Mouse (Mus musculus) hindbrain, embryonic 16.5 days (tissue): ENCODE measurements around the gene Inpp5e. TPM values are rescaled to one million over a fixed set of nuclear protein-coding genes. Genes with fewer than 3 reads are reported as not detected.
A peak's percentile ranks its signal among the peaks of the same experiment; 100 is the strongest.

ENCODE experiments used
- ATAC-seq: fragments of 200-750 bp; cut with Nextera tagmentation; 2 replicates; pipeline ENCODE4 v1.8.0; 2017; ENCODE audit warnings: moderate TSS enrichment, moderate library complexity
- H3K27ac ChIP-seq: fragments of 300-500 bp; sonication (generic); 2 replicates; pipeline ENCODE4 v1.5.1; 2014; ENCODE audit warnings: low read depth, mild to moderate bottlenecking, control low read depth, low read length, moderate library complexity
- H3K27me3 ChIP-seq: fragments of 300-500 bp; sonication (generic); replicated peaks from 2 replicates; pipeline ENCODE4 v1.6.1; 2014; ENCODE audit warnings: low read length; ENCODE audit not compliant: control insufficient read depth, insufficient read depth
- H3K36me3 ChIP-seq: fragments of 300-500 bp; sonication (generic); 2 replicates; pipeline ENCODE4 v1.6.1; 2014; ENCODE audit warnings: mild to moderate bottlenecking, low read length, moderate library complexity, mixed read lengths; ENCODE audit not compliant: control insufficient read depth, insufficient read depth
- H3K4me1 ChIP-seq: fragments of 300-500 bp; sonication (generic); 2 replicates; pipeline ENCODE4 v1.6.1; 2014; ENCODE audit warnings: low read depth, low read length; ENCODE audit not compliant: control insufficient read depth, insufficient read depth
- H3K4me2 ChIP-seq: fragments of 300-500 bp; sonication (generic); 2 replicates; pipeline ENCODE4 v1.6.1; 2014; ENCODE audit warnings: mild to moderate bottlenecking, low read length, control low read depth, moderate library complexity
- H3K4me3 ChIP-seq: fragments of 300-500 bp; sonication (generic); 2 replicates; pipeline ENCODE4 v1.5.1; 2014; ENCODE audit warnings: mild to moderate bottlenecking, low read length, control low read depth, moderate library complexity
- H3K9ac ChIP-seq: fragments of 300-500 bp; sonication (generic); 2 replicates; pipeline ENCODE4 v1.6.1; 2014; ENCODE audit warnings: low read depth, mild to moderate bottlenecking, control low read depth, low read length, moderate library complexity
- H3K9me3 ChIP-seq: fragments of 300-500 bp; sonication (generic); 2 replicates; pipeline ENCODE4 v1.6.1; 2014; ENCODE audit warnings: mild to moderate bottlenecking, low read length, moderate library complexity; ENCODE audit not compliant: control insufficient read depth
- WGBS: fragments of 180-500 bp; shearing (Covaris S2); extraction: QIAGEN DNeasy Blood & Tissue Kit; methylation state at CpG from one replicate; pipeline ENCODE4 v1.1.7; 2014; 5-methylcytosine and 5-hydroxymethylcytosine counted together
- polyA plus RNA-seq: library from polyadenylated mRNA; unstranded; fragments of >200 nt; fragmentation: Nextera tagmentation; extraction: Ambion mirVana; gene quantifications from 2 replicates; pipeline ENCODE4 v1.2.1, GENCODE M21; 2015

Inpp5e gene
- 24.9 and 25.6 TPM in 2 replicates for polyA plus RNA-seq

DNA sequence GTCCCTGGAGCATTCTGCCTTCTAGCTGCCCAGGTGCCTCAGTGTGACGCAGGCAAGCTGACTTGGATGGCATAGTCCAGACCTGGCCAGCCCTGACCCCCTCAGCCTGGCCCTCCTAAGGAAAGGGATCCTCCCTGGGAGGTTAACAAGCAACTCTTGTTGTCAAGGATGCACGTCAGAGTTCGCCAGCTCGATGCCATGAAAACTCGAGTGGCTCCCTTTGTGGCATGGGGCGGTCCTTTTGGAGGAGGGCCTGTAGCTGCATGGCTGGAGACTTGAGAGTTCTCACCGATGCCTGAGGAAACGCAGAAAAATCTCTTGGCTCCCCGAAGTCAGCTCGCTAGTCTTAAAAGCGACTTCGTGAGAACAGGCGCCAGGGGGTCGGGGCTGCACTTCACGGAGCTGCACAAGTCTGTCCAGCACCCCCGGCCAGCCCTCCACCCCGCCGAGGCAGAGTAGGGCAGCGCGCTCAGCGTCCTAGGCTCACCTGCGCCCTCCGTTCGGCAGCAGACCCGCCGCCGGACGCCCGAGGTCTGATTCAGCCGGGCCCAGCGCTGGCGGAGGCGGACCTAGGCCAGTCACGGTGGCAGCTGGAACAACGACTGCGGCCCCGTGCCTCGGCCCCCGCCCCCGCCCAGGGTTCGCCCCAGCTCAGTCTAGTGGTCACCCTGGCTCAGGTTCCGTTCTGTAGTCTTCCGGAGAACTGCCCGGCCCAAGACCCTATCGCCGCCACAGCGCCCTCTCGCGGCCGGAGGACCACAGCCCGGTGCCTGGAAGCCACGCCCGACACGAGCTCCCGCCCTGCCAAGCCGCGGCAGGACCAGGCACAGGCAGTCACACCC lies at the start of gene Inpp5e:
TSS of gene Inpp5e (minus strand) at position 689 of the 842 bp plus-strand sequence.
- peak; percentile 95 for ATAC-seq
- Histone ChIP-seq H3K27ac (peak within 1 kb of the TSS; percentile 84), H3K36me3 (peaks cover 21% of the 10 kb centered on the region), H3K9ac (peak within 1 kb of the TSS; percentile 97), H3K9me3 (no peaks in the 10 kb centered on the region), H3K4me2 (peak within 1 kb of the TSS; percentile 98), H3K4me1 (peaks cover 44% of the 10 kb centered on the region), H3K27me3 (no peaks in the 10 kb centered on the region), H3K4me3 (peak within 1 kb of the TSS; percentile 92)
- WGBS = 1% methylated on average over 45 of the region's 57 CpGs

DNA sequence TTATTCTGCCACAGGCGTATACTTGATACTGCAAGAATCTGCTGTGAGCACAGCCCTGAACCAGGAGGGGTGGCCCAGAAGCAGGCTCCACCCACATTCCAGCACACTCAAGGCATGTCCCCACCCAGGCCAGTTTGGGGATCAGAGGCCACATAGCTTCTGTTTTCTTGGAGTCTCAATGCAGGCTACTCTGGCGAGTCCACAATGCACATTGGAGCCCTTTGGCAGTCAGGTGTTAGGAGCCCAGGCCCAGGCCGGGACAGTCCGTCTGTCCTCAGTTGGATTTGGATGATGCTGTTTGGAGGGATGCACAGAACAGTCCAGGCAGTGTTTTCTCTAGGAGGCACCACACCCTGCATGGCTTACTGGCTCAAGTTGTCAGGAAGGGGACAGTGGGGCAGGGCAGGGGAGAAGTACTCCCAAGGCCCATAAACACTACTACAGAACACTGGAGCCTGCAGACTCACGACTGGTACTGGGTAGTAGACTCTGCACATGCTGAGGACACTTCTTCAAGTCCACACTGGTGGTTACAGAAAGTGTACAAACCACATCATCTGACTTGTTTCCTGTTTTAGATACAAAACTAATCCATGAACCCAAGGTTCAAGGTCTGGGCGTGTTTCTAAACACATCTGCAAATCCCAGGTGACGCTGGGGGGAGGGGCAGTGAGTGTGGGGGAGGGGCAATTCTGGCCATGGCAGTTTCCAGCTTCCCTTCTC lies 49.6 kb upstream of the Inpp5e start:
- H3K36me3 ChIP-seq = 0 out of 2 replicates have a peak, but pooled peaks cover 11% of the 10 kb centered on the region
- H3K4me1 ChIP-seq = peaks cover 3% of the 10 kb centered on the region; the same call in 1 of the 2 replicates
- H3K4me3 ChIP-seq = no peak overlapping the region
- no peak overlapping the region for H3K4me2 ChIP-seq
- H3K27ac ChIP-seq = no peak overlapping the region
- no peaks in the 10 kb centered on the region for H3K27me3 ChIP-seq
- 43% methylated on average over 7 of the region's 7 CpGs for WGBS
- no peak overlapping the region for H3K9ac ChIP-seq
- no peaks in the 10 kb centered on the region for H3K9me3 ChIP-seq
- ATAC-seq = no peak

DNA sequence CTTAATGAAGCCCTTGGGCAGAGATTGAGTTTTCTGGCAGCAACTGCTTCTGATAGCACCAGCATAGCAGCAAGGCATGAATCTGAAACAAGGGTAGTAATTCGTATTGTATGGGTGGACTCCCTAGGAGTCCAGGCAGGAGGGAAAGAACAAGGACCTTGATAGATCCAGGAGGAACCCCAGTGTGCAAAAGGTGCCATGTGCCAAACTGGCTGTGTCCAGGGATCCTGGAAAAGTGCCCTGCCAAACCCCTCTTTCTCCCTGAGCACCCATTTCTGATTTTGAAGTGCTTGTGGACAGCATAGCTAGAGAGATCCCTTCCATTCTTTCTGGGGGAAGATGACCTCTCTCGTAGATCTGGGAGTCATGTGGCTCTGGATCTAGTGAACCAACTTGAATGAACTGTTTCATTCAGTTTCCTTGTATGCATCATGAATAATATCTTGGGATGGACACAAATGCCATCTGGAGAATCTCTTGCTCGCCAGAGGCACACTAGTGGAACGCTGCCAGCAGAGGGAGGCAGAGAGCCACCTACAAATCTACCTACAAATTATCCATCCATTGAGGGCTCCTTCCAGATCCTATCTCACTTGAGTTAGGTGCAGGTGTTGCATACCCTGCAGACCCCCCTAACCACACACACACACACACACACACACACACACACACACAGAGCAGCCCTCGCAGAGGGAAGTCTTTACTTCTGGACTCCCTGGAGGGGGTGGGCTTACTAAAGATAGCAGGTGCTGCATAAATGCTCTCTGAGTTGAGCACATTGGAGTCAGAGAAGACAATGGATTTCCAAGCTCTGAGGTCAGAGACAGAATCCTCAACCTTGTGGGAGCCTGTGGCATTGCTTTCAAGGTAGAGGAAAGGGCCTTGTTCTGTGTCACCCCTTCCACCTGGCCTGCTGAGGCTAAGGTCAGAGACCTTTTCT lies 40.4 kb upstream of the Inpp5e start:
- 22% methylated on average over 5 of the region's 5 CpGs for WGBS
- Histone ChIP-seq H3K9ac (no peak overlapping the region; the same call in 1 of the 2 replicates), H3K27ac (no peak overlapping the region)

DNA sequence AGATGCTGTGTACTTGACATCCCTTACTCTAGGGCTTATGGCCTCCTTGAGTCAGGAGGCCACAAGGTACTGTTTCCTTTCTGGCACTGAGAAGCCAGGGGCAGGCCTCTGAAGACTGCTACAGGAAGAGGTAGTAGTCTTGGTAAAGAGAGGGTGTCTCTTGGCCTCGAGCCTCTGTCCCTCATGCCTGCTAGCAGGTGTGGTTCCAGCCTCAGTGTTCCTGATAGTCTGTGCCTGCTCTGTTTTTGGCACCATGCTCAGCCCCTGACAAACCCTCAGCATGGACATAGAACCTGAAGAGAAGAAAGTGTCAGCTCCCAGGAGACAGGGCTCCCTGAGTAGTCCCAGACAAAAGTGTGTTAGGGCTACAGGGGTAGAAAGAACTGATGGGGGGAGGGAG lies 38.4 kb upstream of the Inpp5e start:
- ATAC-seq = no peak
- no peak overlapping the region for H3K9ac ChIP-seq
- 76% methylated on average over 1 of the region's 1 CpGs for WGBS
- no peaks in the 10 kb centered on the region for H3K36me3 ChIP-seq
- H3K4me3 ChIP-seq = no peak overlapping the region
- no peaks in the 10 kb centered on the region for H3K9me3 ChIP-seq
- H3K27me3 ChIP-seq = no peaks in the 10 kb centered on the region
- H3K4me2 ChIP-seq = no peak overlapping the region
- H3K27ac ChIP-seq = no peak overlapping the region
- H3K4me1 ChIP-seq = peaks cover 36% of the 10 kb centered on the region

More for the DNA sequence above, 40.4 kb upstream of the Inpp5e start:
- Histone ChIP-seq H3K4me2 (no peak overlapping the region), H3K36me3 (no peaks in the 10 kb centered on the region), H3K4me3 (no peak overlapping the region), H3K27me3 (no peaks in the 10 kb centered on the region), H3K9me3 (no peaks in the 10 kb centered on the region), H3K4me1 (peaks cover 20% of the 10 kb centered on the region)
- ATAC-seq = no peak

DNA sequence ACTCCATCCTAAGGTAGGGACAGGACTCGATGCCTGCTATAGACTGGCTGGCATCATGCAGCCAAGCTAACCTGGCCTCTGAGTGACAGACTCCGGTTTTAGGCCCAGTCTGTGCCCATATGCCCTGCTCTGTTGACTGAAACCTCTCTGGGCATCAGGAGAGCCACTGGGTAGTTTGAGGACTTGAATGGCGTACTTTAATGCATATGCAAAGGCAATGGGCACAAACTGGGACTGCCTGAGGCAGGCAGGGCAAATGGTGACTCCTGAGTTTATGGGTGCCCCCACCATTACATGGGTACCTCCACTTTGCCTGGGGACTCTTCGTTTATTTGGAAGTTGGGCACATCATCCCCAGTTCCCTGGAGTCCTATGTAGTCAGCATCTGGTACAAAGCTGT lies 37.7 kb upstream of the Inpp5e start:
- Histone ChIP-seq H3K4me3 (peak overlapping the region; percentile 56), H3K4me2 (peak overlapping the region; percentile 68), H3K27me3 (no peaks in the 10 kb centered on the region), H3K27ac (peak overlapping the region; percentile 92; the same call in 1 of the 2 replicates), H3K9me3 (no peaks in the 10 kb centered on the region), H3K36me3 (no peaks in the 10 kb centered on the region; the same call in 1 of the 2 replicates), H3K4me1 (peaks cover 36% of the 10 kb centered on the region), H3K9ac (peak overlapping the region; percentile 78)
- no peak for ATAC-seq
- WGBS = 79% methylated on average over 4 of the region's 4 CpGs

DNA sequence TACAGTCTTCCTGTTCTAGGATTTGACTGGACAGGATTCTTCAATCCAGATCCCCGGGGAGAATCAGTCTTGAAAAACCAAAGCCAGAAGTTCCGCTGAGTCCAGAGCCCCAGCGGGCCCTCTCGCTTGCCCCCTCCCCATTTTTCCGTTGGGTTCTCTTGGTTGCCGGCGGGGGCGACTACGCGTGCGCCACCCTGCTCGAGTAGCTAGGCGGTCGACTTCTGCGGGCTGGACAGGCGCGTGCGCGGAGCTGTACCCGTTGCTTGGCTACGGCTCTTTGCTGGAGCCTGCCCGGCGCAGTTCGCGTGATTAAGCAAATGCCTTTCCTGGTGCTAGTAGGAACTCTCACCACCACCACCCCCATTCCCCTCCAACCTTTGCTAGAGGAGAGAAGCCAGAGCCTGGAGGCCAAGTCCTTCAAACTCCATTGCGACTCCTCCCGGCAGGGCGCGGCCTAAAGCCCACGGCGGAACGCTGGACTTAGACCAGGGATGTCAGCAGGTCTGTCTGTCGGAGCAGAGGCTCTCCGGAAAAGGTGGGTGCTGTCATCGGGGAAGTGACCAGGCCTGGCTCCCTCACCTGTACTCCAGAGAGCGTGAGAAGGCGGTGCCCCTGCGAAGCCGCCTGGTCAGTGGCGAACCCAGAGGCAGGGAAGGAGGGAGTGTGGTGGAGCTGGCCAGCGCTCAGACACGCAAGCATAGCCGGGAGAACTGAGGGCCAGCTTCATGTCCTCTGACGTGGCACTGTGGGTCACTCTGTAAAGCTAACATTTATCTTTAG lies 36.9 kb upstream of the Inpp5e start:
- Histone ChIP-seq H3K4me1 (peaks cover 36% of the 10 kb centered on the region), H3K9ac (peak overlapping the region; percentile 78)

DNA sequence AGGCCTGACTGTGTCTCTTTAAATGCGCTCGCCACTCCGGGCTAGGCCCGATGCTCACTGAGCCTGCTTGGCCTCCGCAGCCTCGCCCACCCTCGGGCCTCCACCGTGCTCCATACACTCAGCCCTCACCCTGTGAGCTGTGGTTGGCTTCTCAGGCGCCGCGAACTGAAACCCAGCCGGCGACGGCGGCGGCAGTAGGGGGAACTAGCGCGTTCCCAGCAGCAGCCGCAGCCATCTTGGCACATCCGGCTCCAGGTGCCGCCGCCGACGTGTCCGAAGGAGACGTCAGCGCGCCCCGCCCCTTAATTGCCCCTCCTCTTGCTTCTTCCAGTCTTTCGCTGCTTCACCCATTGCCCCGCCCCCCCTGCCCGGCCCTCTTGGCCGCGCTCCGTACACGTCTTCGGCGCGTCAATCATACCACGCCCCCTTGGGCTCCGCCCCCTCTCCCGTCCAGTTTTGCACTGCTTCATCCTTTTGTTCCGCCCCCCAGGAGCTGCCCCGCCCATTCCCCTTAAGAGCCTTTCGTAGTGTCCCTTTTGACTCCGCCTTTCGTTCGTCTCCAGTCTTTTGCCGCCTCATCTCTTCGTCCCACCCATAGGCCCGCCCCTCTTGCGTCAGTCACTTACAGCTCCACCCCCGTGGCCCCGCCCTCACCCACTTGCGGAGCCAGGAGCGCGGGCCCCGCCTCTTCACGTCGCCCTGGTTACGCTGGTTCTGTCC lies 36.1 kb upstream of the Inpp5e start, which contains the start of gene Sec16a:
TSS of gene Sec16a (minus strand) at position 271 of the 720 bp plus-strand sequence.
- under 1% methylated on average over 60 of the region's 61 CpGs for WGBS
- no peaks in the 10 kb centered on the region for H3K27me3 ChIP-seq
- H3K4me1 ChIP-seq = peaks cover 36% of the 10 kb centered on the region
- H3K4me3 ChIP-seq = peak within 1 kb of the TSS; percentile 56
- no peaks in the 10 kb centered on the region for H3K9me3 ChIP-seq
- peak within 1 kb of the TSS; percentile 92 for H3K27ac ChIP-seq
- ATAC-seq = peak; percentile 93
- H3K36me3 ChIP-seq = peaks cover 11% of the 10 kb centered on the region
- peak within 1 kb of the TSS; percentile 78 for H3K9ac ChIP-seq
- peak within 1 kb of the TSS; percentile 90 for H3K4me2 ChIP-seq

More for the DNA sequence above, 36.9 kb upstream of the Inpp5e start:
- peak; percentile 92 for ATAC-seq
- no peaks in the 10 kb centered on the region for H3K27me3 ChIP-seq
- WGBS = under 1% methylated on average over 44 of the region's 44 CpGs
- H3K4me2 ChIP-seq = peak overlapping the region; percentile 68
- H3K27ac ChIP-seq = peak overlapping the region; percentile 92
- H3K4me3 ChIP-seq = peak overlapping the region; percentile 56
- H3K9me3 ChIP-seq = no peaks in the 10 kb centered on the region
- H3K36me3 ChIP-seq = peaks cover 4% of the 10 kb centered on the region
